Mouse (Mus musculus) lung, embryonic 14.5 days (tissue): ENCODE results near the gene Kdm4a. TPM values are rescaled to one million over a fixed set of nuclear protein-coding genes. Genes with fewer than 3 reads are reported as not detected.

ENCODE experiments used
- ATAC-seq: fragments of 200-750 bp; cut with Nextera tagmentation; 2 replicates; pipeline ENCODE4 v1.8.0; 2017; ENCODE audit warnings: mild to moderate bottlenecking, moderate TSS enrichment, moderate library complexity; ENCODE audit not compliant: insufficient read depth
- DNase-seq: peaks from one replicate; pipeline ENCODE4 v3.0.0-alpha.2; 2015
- H3K27ac ChIP-seq: fragments of 300-500 bp; sonication (generic); 2 replicates; pipeline ENCODE4 v1.5.1; 2014; ENCODE audit warnings: low read depth, mild to moderate bottlenecking, moderate library complexity
- H3K27me3 ChIP-seq: fragments of 300-500 bp; sonication (generic); 2 replicates; pipeline ENCODE4 v1.6.1; 2014; ENCODE audit warnings: low read length, control low read depth; ENCODE audit not compliant: insufficient read depth
- H3K36me3 ChIP-seq: fragments of 300-500 bp; sonication (generic); 2 replicates; pipeline ENCODE4 v1.6.1; 2014; ENCODE audit warnings: control low read depth; ENCODE audit not compliant: insufficient read depth
- H3K4me1 ChIP-seq: fragments of 300-500 bp; sonication (generic); 2 replicates; pipeline ENCODE4 v1.6.1; 2014; ENCODE audit warnings: antibody characterized with exemption, control low read depth; ENCODE audit not compliant: insufficient read depth
- H3K4me2 ChIP-seq: fragments of 300-500 bp; sonication (generic); 2 replicates; pipeline ENCODE4 v1.6.1; 2014; ENCODE audit warnings: mild to moderate bottlenecking
- H3K4me3 ChIP-seq: fragments of 300-500 bp; sonication (generic); 2 replicates; pipeline ENCODE4 v1.5.1; 2014; ENCODE audit warnings: low read depth, low read length
- H3K9ac ChIP-seq: fragments of 300-500 bp; sonication (generic); 2 replicates; pipeline ENCODE4 v1.6.1; 2014
- H3K9me3 ChIP-seq: fragments of 300-500 bp; sonication (generic); 2 replicates; pipeline ENCODE4 v1.6.1; 2016; ENCODE audit warnings: low read depth, low read length, control low read depth
- CTCF ChIP-seq: IDR thresholded peaks from 2 replicates; pipeline ENCODE4 v1.5.1; 2016; ENCODE audit warnings: antibody characterized with exemption, low read depth
- WGBS: fragments of 180-500 bp; shearing (Covaris S2); extraction: QIAGEN DNeasy Blood & Tissue Kit; methylation state at CpG from one replicate; pipeline ENCODE4 v1.1.7; 2014; 5-methylcytosine and 5-hydroxymethylcytosine counted together
- polyA plus RNA-seq: library from polyadenylated mRNA; unstranded; fragments of >200 nt; fragmentation: Nextera tagmentation; extraction: Ambion mirVana; gene quantifications from 2 replicates; pipeline ENCODE4 v1.2.1, GENCODE M21; 2014

The Kdm4a gene
- polyA plus RNA-seq, 1 experiment from 2014 or later, result 45.0 TPM

DNA sequence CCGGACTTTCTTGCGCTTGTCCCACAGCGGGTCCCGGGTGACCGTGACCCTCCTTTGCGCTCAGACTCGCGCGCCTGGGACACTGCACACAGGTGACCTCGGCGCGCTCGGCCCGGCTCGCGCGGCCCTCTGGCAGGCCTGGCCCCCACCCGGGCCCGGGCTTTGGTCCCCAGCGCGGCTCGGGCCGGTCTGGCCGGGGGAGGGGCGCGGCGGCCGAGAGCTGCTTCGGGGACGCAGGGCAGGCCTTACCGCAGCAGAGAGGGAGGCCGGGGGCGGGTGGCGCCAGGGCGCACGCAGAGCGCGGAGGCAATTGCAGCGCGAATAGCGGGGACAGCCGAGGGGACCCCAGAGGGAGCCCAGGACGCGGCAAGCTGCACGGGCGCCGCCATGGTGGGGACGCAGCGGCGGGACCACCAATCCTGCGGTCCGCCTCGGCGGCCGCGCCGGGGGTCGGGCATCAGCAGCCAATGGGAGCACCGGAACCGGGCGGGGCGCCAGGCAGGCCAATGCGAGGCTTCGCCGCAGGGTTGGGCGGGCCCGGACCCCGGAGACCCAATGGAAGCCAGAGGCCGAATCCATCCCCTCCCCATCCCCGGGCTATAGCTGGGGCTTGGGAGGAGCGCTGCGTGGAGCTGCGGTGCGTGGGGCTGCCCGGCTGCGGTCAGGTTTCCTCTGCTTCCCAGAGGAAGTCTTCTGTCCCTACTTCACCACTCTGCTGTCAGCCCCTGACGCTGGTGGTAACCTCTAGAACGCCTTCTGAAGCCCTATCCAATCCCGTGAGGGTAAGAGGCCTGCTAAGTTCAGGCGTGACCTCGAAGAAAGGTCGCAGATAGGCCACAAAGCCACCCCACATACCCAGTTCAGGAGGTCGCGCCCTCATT, 45.1 kb downstream of the Kdm4a start, which contains the start of gene St3gal3:
TSS of gene St3gal3 (minus strand) at position 430 of the 881 bp plus-strand sequence.
- ATAC-seq, result peak; percentile 99
- no peaks in the 10 kb centered on the region for H3K9me3 ChIP-seq

GRCm38 (mm10) chr4:118131329-118131728, 48.5 kb downstream of the Kdm4a start:
- H3K9ac ChIP-seq, result no peak overlapping the region
- no peaks in the 10 kb centered on the region for H3K9me3 ChIP-seq
- no peak overlapping the region for H3K4me3 ChIP-seq
- H3K27ac ChIP-seq, result no peak overlapping the region
- WGBS, result 87% methylated on average over 5 of the region's 5 CpGs
- no peaks in the 10 kb centered on the region for H3K27me3 ChIP-seq
- DNase-seq (no peak), ATAC-seq (no peak)
- no peaks in the 10 kb centered on the region for H3K4me1 ChIP-seq
- TF ChIP-seq CTCF, result no peak
- H3K4me2 ChIP-seq, result no peak overlapping the region
- peaks cover 6% of the 10 kb centered on the region; the same call in 1 of the 2 replicates for H3K36me3 ChIP-seq

More for the DNA sequence above, 45.1 kb downstream of the Kdm4a start, which contains the start of gene St3gal3:
- Histone ChIP-seq H3K9ac (peak within 1 kb of the TSS; percentile 84), H3K27ac (peak within 1 kb of the TSS; percentile 27; the same call in 1 of the 2 replicates), H3K36me3 (peaks cover 37% of the 10 kb centered on the region), H3K4me3 (peak within 1 kb of the TSS; percentile 94), H3K27me3 (no peaks in the 10 kb centered on the region), H3K4me1 (no peaks in the 10 kb centered on the region), H3K4me2 (peak within 1 kb of the TSS; percentile 82)
- under 1% methylated on average over 82 of the region's 84 CpGs for WGBS
- no peak for TF ChIP-seq CTCF
- DNase-seq, result peak; percentile 99

GRCm38 (mm10) chr4:118123030-118123704, 56.7 kb downstream of the Kdm4a start:
- 0 out of 2 replicates have a peak, but pooled peaks have one; percentile 28 for ATAC-seq

GRCm38 (mm10) chr4:118122078-118122477, 57.8 kb downstream of the Kdm4a start:
- 64% methylated on average over 10 of the region's 10 CpGs for WGBS
- no peaks in the 10 kb centered on the region for H3K36me3 ChIP-seq
- DNase-seq, result peak; percentile 22
- no peak for ATAC-seq
- no peak overlapping the region for H3K9ac ChIP-seq
- no peak overlapping the region for H3K4me2 ChIP-seq
- H3K9me3 ChIP-seq, result no peaks in the 10 kb centered on the region
- no peak for TF ChIP-seq CTCF
- H3K4me3 ChIP-seq, result no peak overlapping the region
- no peak overlapping the region for H3K27ac ChIP-seq
- no peaks in the 10 kb centered on the region for H3K4me1 ChIP-seq
- H3K27me3 ChIP-seq, result no peaks in the 10 kb centered on the region

More at GRCm38 (mm10) chr4:118123030-118123704, 56.7 kb downstream of the Kdm4a start:
- Histone ChIP-seq H3K9me3 (no peaks in the 10 kb centered on the region), H3K36me3 (no peaks in the 10 kb centered on the region), H3K4me3 (no peak overlapping the region), H3K27me3 (no peaks in the 10 kb centered on the region), H3K27ac (no peak overlapping the region), H3K9ac (no peak overlapping the region), H3K4me1 (no peaks in the 10 kb centered on the region), H3K4me2 (no peak overlapping the region)
- TF ChIP-seq CTCF, result no peak
- no peak for DNase-seq
- 66% methylated on average over 14 of the region's 14 CpGs for WGBS

DNA sequence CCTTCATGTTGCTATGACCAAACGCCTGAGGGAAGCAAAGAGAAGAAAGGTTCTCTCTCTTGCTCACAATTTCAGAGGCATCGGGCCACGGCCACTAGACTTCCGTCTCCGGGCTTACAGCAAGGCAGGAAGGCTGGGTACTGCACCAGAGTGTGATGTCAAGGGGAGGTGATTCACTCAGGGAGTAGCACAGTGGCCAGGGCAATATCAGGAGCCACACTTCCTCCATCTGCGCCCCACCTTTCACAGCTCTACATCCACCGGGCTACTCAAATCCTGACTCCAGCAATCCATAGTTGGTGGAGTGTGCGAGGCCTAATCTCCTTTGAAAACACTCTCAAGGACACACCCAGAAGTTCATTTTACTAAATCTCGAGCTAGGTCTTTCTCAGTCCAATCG, 62.3 kb downstream of the Kdm4a start:
- no peak for TF ChIP-seq CTCF
- H3K9ac ChIP-seq, result no peak overlapping the region
- H3K27me3 ChIP-seq, result no peaks in the 10 kb centered on the region
- H3K27ac ChIP-seq, result no peak overlapping the region
- DNase-seq (no peak), ATAC-seq (no peak)
- WGBS, result 91% methylated on average over 10 of the region's 10 CpGs
- no peak overlapping the region for H3K4me2 ChIP-seq
- no peaks in the 10 kb centered on the region for H3K36me3 ChIP-seq
- H3K4me1 ChIP-seq, result no peaks in the 10 kb centered on the region
- no peak overlapping the region for H3K4me3 ChIP-seq
- H3K9me3 ChIP-seq, result no peaks in the 10 kb centered on the region

- no peak for DNase-seq
- Histone ChIP-seq H3K27me3 (no peaks in the 10 kb centered on the region), H3K9me3 (no peaks in the 10 kb centered on the region), H3K27ac (no peak overlapping the region), H3K9ac (no peak overlapping the region), H3K4me3 (no peak overlapping the region), H3K4me2 (no peak overlapping the region), H3K4me1 (no peaks in the 10 kb centered on the region), H3K36me3 (no peaks in the 10 kb centered on the region)
- no peak for ATAC-seq
- WGBS, result 85% methylated on average over 11 of the region's 11 CpGs
- TF ChIP-seq CTCF, result no peak
These were observed 63.7 kb downstream of the Kdm4a start for GRCm38 (mm10) chr4:118116098-118116497.

GRCm38 (mm10) chr4:118115132-118115531, 64.7 kb downstream of the Kdm4a start:
- no peak for DNase-seq
- Histone ChIP-seq H3K9me3 (no peaks in the 10 kb centered on the region), H3K36me3 (no peaks in the 10 kb centered on the region), H3K4me3 (no peak overlapping the region), H3K27ac (no peak overlapping the region), H3K4me2 (no peak overlapping the region), H3K27me3 (no peaks in the 10 kb centered on the region), H3K4me1 (no peaks in the 10 kb centered on the region), H3K9ac (no peak overlapping the region)
- no peak for ATAC-seq
- no peak for TF ChIP-seq CTCF
- 76% methylated on average over 7 of the region's 7 CpGs for WGBS
